Mouse (Mus musculus) E14TG2a.4 (cell line): ENCODE measurements around the gene Pcyt1a.

ENCODE experiments used
- CTCF ChIP-seq: conservative IDR thresholded peaks from 2 replicates; pipeline ENCODE4 v1.5.1; 2014; ENCODE audit warnings: low read length
- NANOG ChIP-seq: IDR thresholded peaks from 2 replicates; pipeline ENCODE4 v1.6.1; 2014; ENCODE audit warnings: borderline replicate concordance, low read length, mixed read lengths

- no peak for TF ChIP-seq CTCF
- TF ChIP-seq NANOG = no peak
Measured at GRCm38 (mm10) chr16:32407730-32408129, 23.0 kb upstream of the Pcyt1a start.
